Mouse (Mus musculus) C3H10T1/2 (cell line): ENCODE data around the gene Wdr31. TPM values are rescaled to one million over a fixed set of nuclear protein-coding genes. Genes with fewer than 3 reads are reported as not detected.

Source experiments
- polyA plus RNA-seq, 2 experiments: library from polyadenylated mRNA; unstranded; fragments of >200 nt; fragmentation: generic; extraction: Trizol; gene quantifications; one replicate each; pipeline ENCODE4 v1.2.1; 2012; ENCODE audit warnings: missing spikeins in 2 of 2

Wdr31 gene
- under 1 TPM; 0.07 to 0.12 TPM for polyA plus RNA-seq

DNA sequence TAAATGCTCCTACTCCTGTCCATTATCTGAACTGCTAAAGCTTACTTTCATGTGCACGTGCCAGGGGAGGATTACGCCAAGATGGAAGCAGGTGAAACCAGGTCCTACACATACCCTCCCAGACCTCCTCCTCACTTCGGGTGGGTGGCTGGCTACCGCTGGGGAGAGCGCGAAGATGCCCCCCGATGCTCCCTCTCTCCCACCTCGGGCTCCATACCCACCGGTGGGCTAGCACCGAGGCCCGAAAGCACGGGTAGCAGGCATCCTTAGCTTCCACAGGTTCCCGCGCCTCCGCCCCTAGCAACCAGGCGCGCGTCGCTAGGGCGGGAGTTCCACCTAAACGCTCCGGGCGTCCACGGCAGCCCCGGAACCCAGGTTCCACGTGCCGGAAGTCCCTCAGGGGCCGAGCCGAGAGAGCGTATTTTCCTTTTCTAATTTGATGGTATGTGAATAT is at the start of gene Wdr31:
TSS of gene Wdr31 (minus strand) at position 299 of the 454 bp plus-strand sequence.

DNA sequence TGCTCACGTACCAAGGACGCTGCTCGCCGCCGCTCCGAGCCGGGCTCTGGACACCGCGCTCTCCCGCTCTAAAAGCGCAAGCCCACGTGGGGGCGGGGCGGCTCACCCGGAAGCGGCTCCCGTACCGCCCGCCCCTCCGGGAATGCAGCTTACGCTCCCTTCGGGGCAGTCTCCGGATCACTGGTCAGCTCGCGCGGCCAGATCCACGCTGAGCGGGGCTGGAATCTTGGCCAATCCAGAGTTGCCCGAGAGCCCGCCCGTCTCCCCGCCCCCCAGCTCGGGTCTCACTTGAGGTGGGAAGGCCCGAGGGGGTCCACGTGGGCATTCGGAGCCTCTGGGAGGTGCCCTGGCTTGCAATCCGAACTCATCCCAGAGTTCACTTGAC is 49.1 kb upstream of the Wdr31 start, which contains the start of gene Alad:
TSS of gene Alad (minus strand) at position 70 of the 385 bp plus-strand sequence.

DNA sequence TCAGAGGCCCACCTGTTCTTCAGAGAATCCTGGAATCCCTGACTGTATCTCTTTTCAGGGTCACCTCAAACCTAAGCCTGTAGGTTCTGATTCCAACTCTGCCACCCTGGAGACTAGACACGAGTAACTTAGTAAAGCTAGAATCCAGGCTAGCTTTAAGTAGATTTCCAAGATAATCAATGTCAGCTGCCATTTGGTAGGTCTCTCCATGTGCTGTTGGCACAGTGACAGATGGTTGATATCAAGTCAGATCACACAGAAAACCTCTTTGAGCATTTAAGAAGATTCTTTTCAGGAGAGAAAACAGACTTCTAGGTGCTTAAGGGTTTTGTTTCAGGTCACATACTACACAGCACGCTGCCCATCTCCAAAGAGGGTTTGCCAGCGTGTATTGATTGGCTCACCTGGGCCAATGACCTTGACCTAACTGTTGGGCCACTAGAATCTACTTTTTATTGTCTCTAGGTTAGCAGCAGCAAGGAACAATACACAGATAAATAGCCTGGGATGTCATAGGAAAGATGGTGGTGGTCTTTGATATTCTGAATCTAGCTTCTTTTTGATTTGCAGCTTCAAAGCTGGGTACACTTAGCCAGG is 32.8 kb upstream of the Wdr31 start, which contains the start of gene Hdhd3:
TSS of gene Hdhd3 (minus strand) at position 94 of the 597 bp plus-strand sequence.

DNA sequence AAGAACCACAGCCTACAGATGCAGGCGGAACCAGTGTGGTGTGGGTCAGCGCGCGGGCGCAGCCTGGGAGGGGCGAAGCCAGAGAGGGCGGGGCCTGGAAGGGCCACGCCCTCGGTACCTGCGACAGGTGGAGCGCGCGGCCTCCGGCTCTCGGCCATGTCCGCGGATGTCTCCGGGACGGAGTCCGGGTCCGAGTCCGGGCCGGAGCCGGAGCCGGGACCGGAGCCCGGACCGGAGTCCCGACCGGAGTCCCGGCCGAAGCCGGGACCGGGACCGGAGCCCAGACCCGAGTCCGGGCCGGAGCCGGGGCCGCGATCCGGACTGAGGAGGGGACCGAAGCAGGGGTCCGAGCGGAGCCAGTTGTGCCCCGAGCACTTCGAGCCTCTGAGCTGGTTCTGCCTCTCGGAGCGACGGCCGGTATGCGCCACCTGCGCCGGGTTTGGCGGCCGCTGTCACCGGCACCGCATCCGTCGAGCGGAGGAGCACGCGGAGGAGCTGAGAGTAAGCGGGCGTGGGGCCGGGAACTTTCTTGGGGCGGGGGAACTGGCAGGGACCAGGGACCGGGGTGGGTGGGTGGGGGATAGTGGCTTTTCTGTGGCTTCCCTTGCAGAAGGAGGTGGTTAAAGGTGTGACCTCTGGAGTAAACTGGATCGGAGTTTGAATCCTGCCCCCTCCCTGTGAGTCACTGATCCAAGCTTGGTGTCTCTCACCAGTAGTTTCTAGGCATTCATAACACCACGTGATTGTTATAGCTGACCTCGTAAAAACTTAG is 9.4 kb upstream of the Wdr31 start, which contains the start of gene Bspry:
TSS of gene Bspry (plus strand) at position 117 of the 772 bp plus-strand sequence.

DNA sequence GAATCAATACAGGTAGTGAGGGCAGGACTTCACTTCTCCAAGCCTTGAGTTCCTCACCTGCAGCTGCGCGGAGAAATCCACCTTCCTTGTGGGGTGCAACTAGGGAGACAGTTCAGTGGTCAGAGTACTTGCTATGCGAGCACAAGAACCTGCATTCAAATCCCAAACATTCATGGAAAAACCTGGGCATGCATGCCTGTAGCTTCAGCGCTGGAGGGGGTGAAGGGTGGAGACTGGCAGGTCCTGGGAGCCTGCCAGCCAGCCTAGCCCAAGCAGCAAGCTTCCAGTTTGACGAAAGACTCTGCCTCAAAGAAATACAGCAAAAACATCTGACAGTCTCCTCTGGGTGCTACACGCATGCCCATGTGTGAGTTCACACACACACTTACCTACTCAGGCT is 35.6 kb downstream of the Wdr31 start, which contains the start of gene Rnf183:
TSS of gene Rnf183 (minus strand) at position 172 of the 400 bp plus-strand sequence.

DNA sequence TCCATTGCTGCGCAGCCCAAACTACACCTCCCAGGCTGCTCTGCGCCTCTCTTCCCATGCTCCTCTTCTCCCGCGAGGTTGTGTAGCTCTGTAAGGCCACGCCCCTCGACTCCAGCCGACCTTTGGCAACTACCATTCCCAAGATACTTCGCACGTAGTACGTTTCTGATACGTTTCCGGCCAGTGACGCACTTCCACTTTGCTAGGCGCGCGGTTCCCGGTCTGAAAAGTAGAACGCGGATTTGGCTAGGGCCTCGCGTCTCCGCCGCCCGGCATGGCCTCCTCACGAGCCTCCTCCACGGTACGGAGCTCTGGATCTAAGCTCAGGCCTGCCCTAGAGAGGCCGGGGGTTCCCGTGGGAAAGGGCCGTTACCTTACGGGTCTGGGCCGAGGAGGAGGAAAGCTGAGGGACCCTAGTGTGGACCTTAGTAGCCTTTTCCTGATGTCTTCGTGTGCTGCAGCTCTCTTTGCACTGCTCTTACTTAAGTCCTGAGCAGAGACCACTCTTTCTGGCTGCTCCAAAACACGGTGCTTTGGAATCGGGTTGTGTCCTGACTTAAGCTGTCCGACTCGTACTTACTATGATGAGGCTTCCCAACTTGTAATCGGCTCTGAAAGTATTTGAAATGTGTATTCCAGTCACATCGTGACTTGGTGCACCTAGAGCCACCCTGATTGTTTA is 62.0 kb downstream of the Wdr31 start, which contains the start of the genes Cdc26 and Prpf4:
TSS of gene Cdc26 (minus strand) at position 42 of the 682 bp plus-strand sequence.
TSS of gene Prpf4 (plus strand) at position 197 of the 682 bp plus-strand sequence.

Other genes with a start within 250 kb of the Wdr31 start
- gene Zfp37, start 239.8 kb downstream of the Wdr31 start, polyA plus RNA-seq, result under 1 TPM; 0.02 to 0.42 TPM
- gene Slc31a2, start 208.3 kb downstream of the Wdr31 start, polyA plus RNA-seq, result 10 to 100 TPM in 1 of 2 experiments, 1 to 10 TPM in 1; 1.4 to 15.5 TPM
- 10 to 100 TPM in 1 of 2 experiments, 1 to 10 TPM in 1; 8.2 to 25.7 TPM for gene Fkbp15, start 110.3 kb downstream of the Wdr31 start, polyA plus RNA-seq
- 10 to 100 TPM in 1 of 2 experiments, 1 to 10 TPM in 1; 4.3 to 18.4 TPM for gene Slc31a1, start 110.2 kb downstream of the Wdr31 start, polyA plus RNA-seq
- 10 to 100 TPM; 69.8 to 90.5 TPM for gene Cdc26, start 62.3 kb downstream of the Wdr31 start, polyA plus RNA-seq
- gene Prpf4, start 62.1 kb downstream of the Wdr31 start, polyA plus RNA-seq, result 1 to 10 TPM; 3.4 to 7.3 TPM
- under 1 TPM; 0.06 to 0.60 TPM for gene Rnf183, start 35.6 kb downstream of the Wdr31 start, polyA plus RNA-seq
- gene Bspry, start 9.2 kb upstream of the Wdr31 start, polyA plus RNA-seq, result 1 to 10 TPM in 1 of 2 experiments, under 1 TPM in 1; 0.08 to 1.0 TPM
- 10 to 100 TPM; 35.5 to 36.9 TPM for gene Hdhd3, start 32.6 kb upstream of the Wdr31 start, polyA plus RNA-seq
- 100 to 1,000 TPM; 124 to 319 TPM for gene Alad, start 49.0 kb upstream of the Wdr31 start, polyA plus RNA-seq
- 10 to 100 TPM; 33.3 to 62.6 TPM for gene Pole3, start 54.2 kb upstream of the Wdr31 start, polyA plus RNA-seq
- gene 4933430I17Rik, start 54.5 kb upstream of the Wdr31 start, polyA plus RNA-seq, result under 1 TPM; 0.05 to 0.17 TPM
- 10 to 100 TPM; 24.2 to 87.0 TPM for gene Rgs3, start 89.0 kb upstream of the Wdr31 start, polyA plus RNA-seq